Mouse (Mus musculus) neural tube, embryonic 12.5 days (tissue): ENCODE data around the gene C1qc. TPM values are rescaled to one million over a fixed set of nuclear protein-coding genes. Genes with fewer than 3 reads are reported as not detected.
A peak's percentile ranks its signal among the peaks of the same experiment; 100 is the strongest.

ENCODE experiments used
- ATAC-seq: fragments of 200-750 bp; cut with Nextera tagmentation; 2 replicates; pipeline ENCODE4 v1.8.0; 2017; ENCODE audit warnings: low read depth, mild to moderate bottlenecking, moderate TSS enrichment, moderate library complexity; ENCODE audit not compliant: low FRiP score
- H3K27ac ChIP-seq: fragments of 300-500 bp; sonication (generic); 2 replicates; pipeline ENCODE4 v1.5.1; 2016
- H3K27me3 ChIP-seq: fragments of 300-500 bp; sonication (generic); replicated peaks from 2 replicates; pipeline ENCODE4 v1.6.1; 2016; ENCODE audit warnings: mild to moderate bottlenecking
- H3K36me3 ChIP-seq: fragments of 300-500 bp; sonication (generic); 2 replicates; pipeline ENCODE4 v1.6.1; 2016; ENCODE audit warnings: mild to moderate bottlenecking
- H3K4me1 ChIP-seq: fragments of 300-500 bp; sonication (generic); 2 replicates; pipeline ENCODE4 v1.6.1; 2016
- H3K4me2 ChIP-seq: fragments of 300-500 bp; sonication (generic); replicated peaks from 2 replicates; pipeline ENCODE4 v1.6.1; 2016; ENCODE audit warnings: mild to moderate bottlenecking
- H3K4me3 ChIP-seq: fragments of 300-500 bp; sonication (generic); 2 replicates; pipeline ENCODE4 v1.5.1; 2016
- H3K9ac ChIP-seq: fragments of 300-500 bp; sonication (generic); 2 replicates; pipeline ENCODE4 v1.6.1; 2016; ENCODE audit warnings: mild to moderate bottlenecking
- H3K9me3 ChIP-seq: fragments of 300-500 bp; sonication (generic); 2 replicates; pipeline ENCODE4 v1.6.1; 2016; ENCODE audit warnings: mild to moderate bottlenecking
- WGBS: fragments of 180-500 bp; shearing (Covaris S2); methylation state at CpG from one replicate; pipeline ENCODE4 v1.1.7; 2016; 5-methylcytosine and 5-hydroxymethylcytosine counted together
- polyA plus RNA-seq: library from polyadenylated mRNA; unstranded; fragments of >200 nt; fragmentation: Nextera tagmentation; extraction: Ambion mirVana; gene quantifications from 2 replicates; pipeline ENCODE4 v1.2.1, GENCODE M21; 2016

C1qc gene
- polyA plus RNA-seq, 1 experiment from 2014 or later: 21.3 TPM

DNA sequence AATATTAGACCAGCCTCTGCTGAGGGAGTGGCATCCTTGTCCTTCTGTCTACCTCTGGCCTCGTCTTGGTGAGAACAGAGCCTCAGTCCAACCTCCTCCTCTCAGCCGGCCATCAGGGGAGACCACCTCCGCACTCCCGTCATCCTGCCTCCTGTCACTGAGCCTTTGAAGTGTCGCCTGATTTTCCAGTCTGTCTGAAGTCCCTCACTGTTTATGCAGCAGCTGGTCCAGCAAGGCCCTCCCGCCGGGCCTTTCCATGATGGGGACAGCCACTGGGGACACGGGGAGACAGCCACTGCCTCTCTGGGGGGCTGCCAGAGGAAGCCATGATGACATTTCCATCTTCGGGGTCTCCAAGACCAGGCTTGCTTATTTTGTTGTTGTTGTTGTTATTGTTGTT, 20.0 kb upstream of the C1qc start:
- Histone ChIP-seq H3K4me1 (peaks cover 30% of the 10 kb centered on the region), H3K4me3 (no peak overlapping the region), H3K36me3 (no peaks in the 10 kb centered on the region), H3K27me3 (peaks cover 12% of the 10 kb centered on the region; the same call in 1 of the 2 replicates), H3K4me2 (0 out of 2 replicates have a peak overlapping the region, but pooled peaks have one; percentile 12), H3K27ac (no peak overlapping the region), H3K9ac (peak overlapping the region; percentile 0; the same call in 1 of the 2 replicates), H3K9me3 (no peaks in the 10 kb centered on the region)
- WGBS: 10% methylated on average over 9 of the region's 9 CpGs
- ATAC-seq: no peak

DNA sequence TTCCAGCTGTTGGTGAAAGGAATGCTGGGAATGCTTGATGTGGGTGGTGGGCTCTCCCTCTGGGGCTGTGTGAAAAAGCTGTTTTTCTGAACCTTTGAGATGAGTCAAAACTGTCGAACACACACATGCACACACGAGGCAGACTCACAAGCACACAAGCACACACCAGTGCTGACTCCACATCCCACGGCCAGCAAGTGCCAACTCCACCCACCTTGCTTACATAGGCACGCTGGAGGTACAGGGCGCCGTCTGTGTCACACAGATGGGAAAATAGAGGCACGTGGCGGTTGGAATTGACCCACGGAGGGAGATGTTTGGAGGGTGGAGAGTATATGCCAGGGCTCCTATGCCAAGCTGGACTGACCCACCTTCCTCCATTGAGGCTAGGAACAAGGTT, 18.9 kb upstream of the C1qc start:
- Histone ChIP-seq H3K9me3 (no peaks in the 10 kb centered on the region), H3K27ac (no peak overlapping the region), H3K4me3 (no peak overlapping the region), H3K4me2 (peak overlapping the region; percentile 48), H3K27me3 (peaks cover 14% of the 10 kb centered on the region), H3K9ac (no peak overlapping the region), H3K36me3 (no peaks in the 10 kb centered on the region), H3K4me1 (peaks cover 24% of the 10 kb centered on the region)
- 42% methylated on average over 9 of the region's 9 CpGs for WGBS
- ATAC-seq: no peak

DNA sequence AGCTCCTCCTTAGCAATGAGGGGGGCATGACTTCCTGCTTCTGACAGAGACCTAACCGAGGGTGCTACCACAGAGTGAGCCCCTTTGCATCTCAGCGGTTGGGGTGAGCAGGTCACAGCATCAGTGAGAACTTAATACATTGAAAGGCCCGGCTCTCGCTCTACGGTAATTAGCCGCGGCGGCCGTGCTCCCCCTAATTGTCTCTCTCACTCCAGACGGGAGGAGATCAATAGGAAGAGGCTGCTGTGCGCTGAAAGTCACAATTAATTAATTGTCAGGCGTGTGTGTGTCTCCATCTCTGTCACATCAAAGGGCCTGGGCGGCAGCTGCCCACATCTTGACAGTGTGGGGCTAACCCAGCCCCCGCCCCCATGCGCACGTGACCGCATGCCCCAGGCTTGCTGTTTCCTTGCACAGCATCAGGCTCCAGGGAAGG, 18.4 kb upstream of the C1qc start:
- Histone ChIP-seq H3K9me3 (no peaks in the 10 kb centered on the region), H3K27ac (no peak overlapping the region), H3K9ac (no peak overlapping the region), H3K4me3 (no peak overlapping the region), H3K4me2 (peak overlapping the region; percentile 48), H3K27me3 (peaks cover 20% of the 10 kb centered on the region), H3K36me3 (no peaks in the 10 kb centered on the region), H3K4me1 (peaks cover 21% of the 10 kb centered on the region)
- under 1% methylated on average over 17 of the region's 17 CpGs for WGBS
- ATAC-seq: peak; percentile 59

DNA sequence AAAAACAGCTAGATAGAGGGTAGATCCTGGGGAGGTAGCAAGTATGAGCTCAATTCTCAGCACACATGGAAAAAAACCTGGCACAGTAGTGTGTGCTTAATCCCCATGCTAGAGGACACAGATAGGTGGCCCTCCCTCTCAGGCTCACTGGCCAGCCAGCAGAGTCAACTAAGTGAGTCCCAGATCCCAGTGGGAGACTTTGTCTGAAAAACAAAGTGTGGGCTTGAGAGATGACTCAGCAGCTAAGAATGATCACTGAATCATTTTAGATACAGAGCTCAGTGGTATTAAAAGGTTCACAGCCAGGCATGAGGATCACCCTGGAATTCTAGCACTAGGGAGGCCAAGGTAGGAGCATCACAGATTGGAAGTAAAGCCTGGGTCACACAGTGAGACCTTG, 14.9 kb upstream of the C1qc start:
- H3K27me3 ChIP-seq: peaks cover 45% of the 10 kb centered on the region

DNA sequence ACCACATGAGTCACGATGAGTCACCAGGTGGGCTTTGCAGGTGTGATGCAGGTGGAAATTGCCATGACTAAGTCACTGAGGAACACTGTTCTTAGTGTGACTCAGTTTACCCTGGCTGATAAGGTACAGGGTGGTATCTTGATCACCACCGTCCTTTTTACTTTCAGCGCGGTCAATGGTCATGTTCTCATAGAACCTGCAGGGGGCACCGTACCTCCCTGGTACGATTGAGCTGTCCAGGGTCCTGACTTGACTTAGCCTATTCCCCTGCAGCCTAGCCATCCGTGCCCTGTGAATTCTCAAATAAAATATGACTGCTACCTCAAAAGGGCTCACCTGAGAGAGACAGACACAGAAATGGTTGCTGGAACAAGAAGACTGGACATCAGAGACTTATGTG, 14.2 kb upstream of the C1qc start:
- WGBS: 16% methylated on average over 7 of the region's 7 CpGs
- no peak for ATAC-seq
- Histone ChIP-seq H3K27ac (no peak overlapping the region), H3K4me3 (no peak overlapping the region), H3K4me2 (no peak overlapping the region), H3K9me3 (no peaks in the 10 kb centered on the region), H3K36me3 (no peaks in the 10 kb centered on the region), H3K4me1 (peaks cover 24% of the 10 kb centered on the region), H3K27me3 (peaks cover 43% of the 10 kb centered on the region), H3K9ac (no peak overlapping the region)

More for the DNA sequence above, 14.9 kb upstream of the C1qc start:
- Histone ChIP-seq H3K4me2 (no peak overlapping the region), H3K9ac (no peak overlapping the region), H3K4me3 (no peak overlapping the region), H3K4me1 (peaks cover 31% of the 10 kb centered on the region), H3K9me3 (no peaks in the 10 kb centered on the region), H3K27ac (no peak overlapping the region), H3K36me3 (no peaks in the 10 kb centered on the region)
- ATAC-seq: no peak

DNA sequence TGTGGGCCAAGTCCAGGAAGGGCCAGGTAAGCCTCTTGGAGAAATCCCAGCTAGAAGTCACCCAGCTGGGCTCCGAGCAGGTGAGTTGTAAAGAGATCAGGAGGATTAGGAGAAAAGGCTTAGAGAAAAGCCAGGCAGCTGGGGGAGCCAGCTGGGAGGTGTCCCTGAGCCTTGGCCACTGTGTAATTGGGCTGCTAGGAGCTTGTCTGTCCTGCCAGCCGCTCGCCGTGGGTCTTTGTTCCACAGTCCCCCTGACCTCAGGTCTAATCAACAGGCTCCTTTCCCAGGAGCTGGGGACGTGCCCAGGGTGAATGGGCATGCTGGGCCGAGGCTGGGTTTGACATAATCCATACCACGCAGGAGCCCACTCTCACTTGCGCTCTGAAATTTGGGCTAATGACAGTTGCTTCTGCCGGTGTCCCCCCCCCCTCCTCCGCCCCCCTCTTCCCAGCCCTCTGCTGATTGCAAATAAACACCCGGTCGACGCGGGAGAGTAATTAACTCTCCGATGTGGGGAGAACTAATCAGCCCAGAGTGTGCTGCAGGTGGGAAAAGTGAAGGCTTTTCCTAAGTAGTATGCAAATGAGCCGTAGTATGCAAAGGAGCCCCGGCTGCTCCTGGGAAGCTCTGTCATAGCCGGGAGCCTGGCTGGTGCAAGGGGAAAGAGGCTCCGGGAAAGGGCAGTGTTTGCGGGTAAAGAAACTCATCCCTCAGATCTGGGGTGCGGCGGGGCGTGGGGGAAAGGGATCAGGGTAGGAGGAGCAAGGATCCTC, 12.1 kb upstream of the C1qc start:
- H3K27me3 ChIP-seq: peaks cover 41% of the 10 kb centered on the region
- 2% methylated on average over 23 of the region's 23 CpGs for WGBS
- no peak overlapping the region for H3K9ac ChIP-seq
- H3K36me3 ChIP-seq: no peaks in the 10 kb centered on the region
- no peak overlapping the region for H3K4me3 ChIP-seq
- ATAC-seq: no peak
- no peaks in the 10 kb centered on the region for H3K9me3 ChIP-seq
- peaks cover 12% of the 10 kb centered on the region for H3K4me1 ChIP-seq
- no peak overlapping the region for H3K27ac ChIP-seq
- H3K4me2 ChIP-seq: peak overlapping the region; percentile 40

DNA sequence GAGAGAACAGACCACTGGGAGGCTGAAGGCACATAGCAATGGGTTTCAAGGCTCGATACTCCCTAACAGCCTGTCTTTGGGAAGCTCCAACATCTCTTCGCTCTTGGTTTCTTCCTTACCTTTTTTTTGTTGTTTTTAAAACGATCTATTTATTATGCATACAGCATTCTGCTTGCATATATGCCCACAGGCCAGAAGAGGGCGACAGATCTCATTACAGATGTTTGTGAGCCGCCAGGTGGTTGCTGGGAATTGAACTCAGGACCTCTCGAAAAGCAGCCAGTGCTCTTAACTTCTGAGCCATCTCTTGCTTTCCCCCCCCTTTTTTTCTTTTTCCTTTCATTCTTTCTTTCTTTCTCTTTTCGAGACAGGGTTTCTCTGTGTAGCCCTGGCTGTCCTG, 6.3 kb upstream of the C1qc start:
- Histone ChIP-seq H3K9ac (no peak overlapping the region), H3K4me1 (peaks cover 4% of the 10 kb centered on the region), H3K36me3 (no peaks in the 10 kb centered on the region), H3K9me3 (no peaks in the 10 kb centered on the region), H3K27me3 (peaks cover 34% of the 10 kb centered on the region), H3K27ac (no peak overlapping the region), H3K4me3 (no peak overlapping the region), H3K4me2 (no peak overlapping the region)
- ATAC-seq: no peak
- WGBS: 66% methylated on average over 7 of the region's 7 CpGs

DNA sequence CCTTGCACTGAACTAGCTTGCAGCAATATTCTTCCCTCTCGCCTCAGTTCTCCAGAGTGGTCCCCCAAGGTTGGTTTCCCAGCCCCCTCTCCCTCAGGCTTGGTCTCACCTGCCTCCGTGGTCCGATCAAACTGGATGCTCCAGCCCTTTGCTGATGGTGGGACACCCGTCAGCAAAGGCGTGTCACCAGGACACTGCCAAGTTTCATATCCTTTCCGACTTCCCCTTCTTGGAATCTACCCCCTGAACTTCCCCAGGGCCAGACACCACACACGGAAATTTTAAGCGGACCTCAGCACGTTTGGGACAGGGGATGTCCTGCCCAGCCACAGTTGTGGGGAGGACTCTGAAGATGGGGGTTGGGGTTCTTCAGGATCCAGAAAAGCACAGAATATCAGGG, 5.8 kb upstream of the C1qc start, which contains the start of gene C1qa:
Gene C1qa (minus strand): TSS at position 167 of the 400 bp plus-strand sequence.
- Histone ChIP-seq H3K4me2 (no peak within 1 kb of the TSS), H3K9ac (no peak within 1 kb of the TSS), H3K36me3 (no peaks in the 10 kb centered on the region), H3K9me3 (no peaks in the 10 kb centered on the region), H3K27me3 (peaks cover 29% of the 10 kb centered on the region), H3K27ac (no peak within 1 kb of the TSS), H3K4me1 (peaks cover 4% of the 10 kb centered on the region), H3K4me3 (no peak within 1 kb of the TSS)
- no peak for ATAC-seq
- WGBS: 83% methylated on average over 9 of the region's 9 CpGs

DNA sequence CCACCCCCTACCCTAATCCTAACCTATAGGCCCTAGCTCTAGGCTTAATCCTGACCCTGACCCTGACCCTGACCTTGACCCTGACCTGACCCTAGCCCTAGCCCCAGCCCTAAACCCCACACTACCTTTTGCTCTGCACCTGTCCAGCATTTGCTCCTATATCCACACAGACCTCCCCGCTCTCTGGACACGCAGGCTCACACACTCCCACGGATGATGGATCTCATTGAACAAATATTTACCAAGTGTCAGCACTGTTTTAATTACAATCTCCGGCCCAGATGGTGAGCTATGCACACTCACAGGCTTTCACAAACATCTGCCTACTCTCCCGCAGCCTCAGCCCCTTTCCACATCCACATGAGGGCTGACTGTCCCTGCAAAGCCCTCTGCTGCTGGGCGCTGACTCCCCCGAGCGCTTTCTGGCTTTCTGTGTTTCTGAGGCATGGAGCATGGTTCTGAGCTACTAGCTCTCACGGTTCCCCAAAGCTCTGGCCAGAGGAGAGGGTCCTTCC, 5.3 kb upstream of the C1qc start:
- peaks cover 28% of the 10 kb centered on the region for H3K27me3 ChIP-seq
- H3K4me3 ChIP-seq: no peak overlapping the region
- no peak overlapping the region for H3K27ac ChIP-seq
- H3K9ac ChIP-seq: no peak overlapping the region
- ATAC-seq: no peak
- H3K4me2 ChIP-seq: no peak overlapping the region
- 61% methylated on average over 9 of the region's 9 CpGs for WGBS
- H3K4me1 ChIP-seq: peaks cover 4% of the 10 kb centered on the region
- H3K9me3 ChIP-seq: no peaks in the 10 kb centered on the region
- no peaks in the 10 kb centered on the region for H3K36me3 ChIP-seq

DNA sequence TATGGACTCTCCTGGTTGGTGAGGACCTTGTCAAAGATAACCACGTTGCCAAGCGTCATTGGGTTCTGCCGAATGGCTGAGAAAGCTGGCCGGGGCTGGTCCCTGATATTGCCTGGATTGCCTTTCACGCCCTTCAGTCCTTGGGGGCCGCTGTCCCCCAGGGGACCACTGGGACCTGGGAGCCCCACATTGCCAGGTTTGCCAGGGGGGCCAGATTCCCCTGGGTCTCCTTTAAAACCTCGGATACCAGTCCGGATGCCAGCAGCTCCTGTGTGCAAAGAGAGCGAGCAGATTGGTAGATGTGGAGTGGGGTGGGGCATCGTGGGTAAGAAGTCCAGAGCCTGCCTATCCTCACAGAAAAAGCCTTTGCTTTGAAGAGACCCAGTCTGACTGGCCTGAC, 3.6 kb upstream of the C1qc start:
- Histone ChIP-seq H3K27ac (no peak overlapping the region), H3K27me3 (peaks cover 34% of the 10 kb centered on the region), H3K9me3 (no peaks in the 10 kb centered on the region), H3K4me2 (no peak overlapping the region), H3K36me3 (no peaks in the 10 kb centered on the region), H3K4me3 (no peak overlapping the region), H3K9ac (no peak overlapping the region), H3K4me1 (peaks cover 4% of the 10 kb centered on the region)
- 42% methylated on average over 10 of the region's 10 CpGs for WGBS
- ATAC-seq: no peak

DNA sequence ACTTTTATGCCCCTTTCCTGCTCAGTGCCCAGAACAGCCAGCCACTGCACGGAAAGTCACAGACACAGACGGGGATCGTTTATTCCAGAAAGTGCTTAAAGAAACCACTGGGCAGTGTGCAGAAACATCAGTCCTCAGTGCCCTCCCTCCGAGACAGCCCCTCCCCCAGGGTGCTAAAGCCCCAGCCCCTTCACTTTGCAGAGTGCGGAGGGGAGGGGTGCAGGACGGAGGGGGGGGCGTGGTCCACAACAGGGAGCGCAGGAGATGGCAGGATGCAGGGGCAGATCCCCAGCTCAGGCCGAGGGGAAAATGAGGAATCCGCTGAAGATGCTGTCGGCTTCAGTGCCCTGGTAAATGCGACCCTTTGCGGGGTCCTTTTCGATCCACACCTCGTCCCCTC, 3.0 kb upstream of the C1qc start:
- Histone ChIP-seq H3K9ac (0 out of 2 replicates have a peak overlapping the region, but pooled peaks have one; percentile 10), H3K9me3 (no peaks in the 10 kb centered on the region), H3K27me3 (peaks cover 39% of the 10 kb centered on the region), H3K36me3 (no peaks in the 10 kb centered on the region), H3K27ac (no peak overlapping the region), H3K4me2 (peak overlapping the region; percentile 37), H3K4me1 (peaks cover 4% of the 10 kb centered on the region), H3K4me3 (no peak overlapping the region)
- ATAC-seq: no peak
- 5% methylated on average over 15 of the region's 15 CpGs for WGBS

DNA sequence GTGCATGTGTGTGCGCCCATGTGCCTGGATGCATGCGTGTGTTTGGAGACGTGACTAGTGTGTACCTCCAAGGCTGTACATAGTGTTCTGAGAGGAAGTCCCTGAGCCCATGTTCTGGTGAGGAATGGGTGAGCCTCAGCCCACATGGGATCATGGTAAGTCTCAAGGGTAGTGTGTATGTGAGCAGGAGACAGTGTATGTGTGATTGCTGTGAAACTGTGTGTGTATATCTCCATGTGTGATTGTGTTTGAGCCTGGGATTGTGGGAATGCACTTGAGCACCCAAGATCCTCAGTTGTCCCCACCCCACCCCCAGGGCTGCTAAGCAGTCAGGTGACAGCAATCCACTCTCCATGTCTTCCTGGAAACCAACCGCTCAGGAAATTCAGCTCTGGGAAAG, 2.0 kb upstream of the C1qc start:
- H3K4me2 ChIP-seq: no peak overlapping the region
- H3K4me3 ChIP-seq: no peak overlapping the region
- H3K9me3 ChIP-seq: no peaks in the 10 kb centered on the region
- no peak overlapping the region for H3K9ac ChIP-seq
- H3K4me1 ChIP-seq: peaks cover 4% of the 10 kb centered on the region
- H3K27ac ChIP-seq: no peak overlapping the region
- H3K27me3 ChIP-seq: peaks cover 41% of the 10 kb centered on the region
- WGBS: 77% methylated on average over 4 of the region's 4 CpGs
- 0 out of 2 replicates have a peak, but pooled peaks have one; percentile 14 for ATAC-seq
- no peaks in the 10 kb centered on the region for H3K36me3 ChIP-seq
